Mouse (Mus musculus) G1E (cell line): Measurements from ENCODE around the gene Cd28.

Source experiments
- CTCF ChIP-seq: IDR thresholded peaks from 2 replicates; pipeline ENCODE4 v1.5.1; 2012; ENCODE audit warnings: low read depth, low read length, inconsistent platforms, mixed read lengths
- GATA1 ChIP-seq: IDR thresholded peaks from 2 replicates; pipeline ENCODE4 v1.6.1; 2012; ENCODE audit warnings: borderline replicate concordance, low read length, inconsistent platforms, mixed read lengths
- TAL1 ChIP-seq: conservative IDR thresholded peaks from 2 replicates; pipeline ENCODE4 v1.6.1; 2012; ENCODE audit warnings: low read depth, low read length, inconsistent platforms, mixed read lengths

GRCm38 (mm10) chr1:60801210-60801671 lies 84.6 kb downstream of the Cd28 start:
- TF ChIP-seq CTCF (no peak), GATA1 (no peak), TAL1 (no peak)
